Mouse (Mus musculus) limb, embryonic 10.5 days (tissue): Measurements from ENCODE around the gene Twf2. TPM values are rescaled to one million over a fixed set of nuclear protein-coding genes. Genes with fewer than 3 reads are reported as not detected.

ENCODE experiments used
- DNase-seq: peaks from one replicate; pipeline ENCODE4 v3.0.0-alpha.2; 2017; ENCODE audit warnings: low spot score
- H3K27ac ChIP-seq: fragments of 300-500 bp; sonication (generic); 2 replicates; pipeline ENCODE4 v1.5.1; 2016; ENCODE audit warnings: mild to moderate bottlenecking
- H3K27me3 ChIP-seq: fragments of 300-500 bp; sonication (generic); 2 replicates; pipeline ENCODE4 v1.6.1; 2016; ENCODE audit warnings: low read depth, mild to moderate bottlenecking; ENCODE audit not compliant: poor library complexity, severe bottlenecking
- H3K36me3 ChIP-seq: fragments of 300-500 bp; sonication (generic); 2 replicates; pipeline ENCODE4 v1.6.1; 2016; ENCODE audit warnings: mild to moderate bottlenecking, moderate library complexity
- H3K4me1 ChIP-seq: fragments of 300-500 bp; sonication (generic); 2 replicates; pipeline ENCODE4 v1.6.1; 2016
- H3K4me3 ChIP-seq: fragments of 300-500 bp; sonication (generic); 2 replicates; pipeline ENCODE4 v1.5.1; 2016; ENCODE audit warnings: mild to moderate bottlenecking, moderate library complexity
- H3K9me3 ChIP-seq: fragments of 300-500 bp; sonication (generic); replicated peaks from 2 replicates; pipeline ENCODE4 v1.6.1; 2016; ENCODE audit warnings: mild to moderate bottlenecking
- WGBS: fragments of 180-500 bp; shearing (Covaris S2); methylation state at CpG from one replicate; pipeline ENCODE4 v1.1.7; 2016; 5-methylcytosine and 5-hydroxymethylcytosine counted together
- polyA plus RNA-seq: library from polyadenylated mRNA; unstranded; fragments of >200 nt; fragmentation: Nextera tagmentation; extraction: Ambion mirVana; gene quantifications from 2 replicates; pipeline ENCODE4 v1.2.1, GENCODE M21; 2016

Twf2 gene
- polyA plus RNA-seq, 1 experiment from 2014 or later = 76.6 TPM

DNA sequence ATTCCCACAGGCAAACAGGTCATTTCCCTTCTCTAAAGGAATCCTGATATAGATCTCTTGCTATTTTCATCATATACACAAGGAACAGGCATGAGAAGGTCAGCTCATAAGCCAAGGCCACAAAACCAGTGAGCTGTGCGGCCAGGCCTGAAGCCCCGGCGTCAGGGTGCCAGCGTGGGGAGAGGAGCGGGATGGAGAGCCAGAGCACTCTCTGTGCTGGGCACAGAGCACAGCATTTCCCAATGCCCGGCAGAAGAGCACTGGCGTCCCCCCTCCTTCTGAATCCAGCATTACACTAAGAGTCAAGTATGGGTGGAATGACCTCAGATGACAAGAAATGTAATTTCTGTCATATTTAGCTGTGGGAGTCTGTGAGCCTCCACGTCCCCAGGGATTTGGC is 34.5 kb downstream of the Twf2 start:
- Histone ChIP-seq H3K4me1 (peaks cover under 1% of the 10 kb centered on the region; the same call in 1 of the 2 replicates), H3K27me3 (no peaks in the 10 kb centered on the region), H3K36me3 (peaks cover 100% of the 10 kb centered on the region), H3K27ac (no peak overlapping the region), H3K4me3 (no peak overlapping the region), H3K9me3 (no peaks in the 10 kb centered on the region)
- DNase-seq = no peak
- WGBS = 88% methylated on average over 8 of the region's 8 CpGs

DNA sequence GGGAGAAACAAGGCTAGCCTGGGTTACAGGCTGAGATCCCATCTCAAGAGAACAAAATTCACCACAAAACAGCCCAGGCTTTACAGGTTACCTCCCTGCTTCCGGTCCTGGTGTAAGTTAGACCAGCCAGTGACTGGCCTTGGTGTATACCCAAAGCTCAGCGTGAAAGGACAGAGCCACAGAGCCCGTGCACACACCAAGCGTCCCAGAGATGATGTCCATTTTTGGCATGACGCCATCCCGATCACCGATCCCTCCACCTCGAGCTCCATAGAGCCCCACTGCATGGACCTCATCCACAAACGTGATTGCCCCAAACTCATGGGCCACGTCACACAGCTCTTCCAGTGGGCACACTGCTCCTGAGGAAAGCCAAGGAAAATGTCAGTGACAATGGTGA is 35.0 kb downstream of the Twf2 start:
- H3K27me3 ChIP-seq = no peaks in the 10 kb centered on the region
- H3K36me3 ChIP-seq = peaks cover 100% of the 10 kb centered on the region
- H3K27ac ChIP-seq = no peak overlapping the region
- no peaks in the 10 kb centered on the region for H3K9me3 ChIP-seq
- 93% methylated on average over 10 of the region's 10 CpGs for WGBS
- DNase-seq = no peak
- peaks cover 6% of the 10 kb centered on the region for H3K4me1 ChIP-seq
- no peak overlapping the region for H3K4me3 ChIP-seq

- 92% methylated on average over 10 of the region's 10 CpGs for WGBS
- no peak overlapping the region for H3K4me3 ChIP-seq
- peaks cover 19% of the 10 kb centered on the region for H3K4me1 ChIP-seq
- H3K36me3 ChIP-seq = peaks cover 77% of the 10 kb centered on the region
- DNase-seq = no peak
- H3K27ac ChIP-seq = no peak overlapping the region
- no peaks in the 10 kb centered on the region for H3K9me3 ChIP-seq
- H3K27me3 ChIP-seq = no peaks in the 10 kb centered on the region
Measured at GRCm38 (mm10) chr9:106241541-106242164, 38.7 kb downstream of the Twf2 start.

GRCm38 (mm10) chr9:106242813-106243488 is 40.0 kb downstream of the Twf2 start:
- 62% methylated on average over 19 of the region's 19 CpGs for WGBS
- H3K27ac ChIP-seq = peak overlapping the region; percentile 76
- no peak overlapping the region for H3K4me3 ChIP-seq
- DNase-seq = peak; percentile 46
- H3K4me1 ChIP-seq = peaks cover 29% of the 10 kb centered on the region
- H3K27me3 ChIP-seq = no peaks in the 10 kb centered on the region
- peaks cover 64% of the 10 kb centered on the region for H3K36me3 ChIP-seq
- H3K9me3 ChIP-seq = no peaks in the 10 kb centered on the region

DNA sequence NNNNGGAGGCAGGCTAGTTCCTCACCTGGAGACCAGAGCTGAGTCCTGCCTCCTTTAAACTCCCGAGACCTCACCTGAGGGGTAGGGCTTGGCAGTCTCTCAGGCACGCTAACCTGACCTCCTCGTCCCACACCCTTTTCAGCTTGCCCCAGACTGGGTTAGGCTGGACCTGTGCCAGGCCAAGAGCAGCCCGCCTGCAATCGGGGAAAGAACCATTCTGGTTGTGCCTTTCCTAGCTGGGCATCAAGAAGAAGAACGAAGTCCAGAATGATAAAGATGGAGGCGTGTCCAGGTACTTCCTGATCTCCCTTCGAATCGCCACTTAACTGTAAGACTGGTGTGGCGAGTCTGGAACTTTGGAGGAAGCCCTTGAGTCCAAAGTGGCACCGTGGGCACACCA is 46.6 kb downstream of the Twf2 start:
- WGBS = 94% methylated on average over 11 of the region's 11 CpGs
- Histone ChIP-seq H3K4me3 (no peak overlapping the region), H3K27ac (no peak overlapping the region), H3K36me3 (peaks cover 11% of the 10 kb centered on the region; the same call in 1 of the 2 replicates), H3K9me3 (no peaks in the 10 kb centered on the region), H3K4me1 (peaks cover 37% of the 10 kb centered on the region), H3K27me3 (no peaks in the 10 kb centered on the region)
- DNase-seq = no peak

- Histone ChIP-seq H3K9me3 (no peaks in the 10 kb centered on the region), H3K4me1 (peaks cover 37% of the 10 kb centered on the region), H3K27me3 (no peaks in the 10 kb centered on the region), H3K27ac (no peak overlapping the region), H3K4me3 (no peak overlapping the region), H3K36me3 (peaks cover 6% of the 10 kb centered on the region; the same call in 1 of the 2 replicates)
- no peak for DNase-seq
- WGBS = 65% methylated on average over 4 of the region's 4 CpGs
Measured at GRCm38 (mm10) chr9:106250245-106250644, 47.3 kb downstream of the Twf2 start.

GRCm38 (mm10) chr9:106251066-106251465 is 48.2 kb downstream of the Twf2 start:
- Histone ChIP-seq H3K36me3 (0 out of 2 replicates have a peak, but pooled peaks cover 4% of the 10 kb centered on the region), H3K4me1 (peaks cover 36% of the 10 kb centered on the region), H3K27me3 (no peaks in the 10 kb centered on the region), H3K4me3 (no peak overlapping the region), H3K9me3 (no peaks in the 10 kb centered on the region), H3K27ac (no peak overlapping the region)
- 77% methylated on average over 8 of the region's 8 CpGs for WGBS
- DNase-seq = no peak

GRCm38 (mm10) chr9:106254001-106254400 is 51.1 kb downstream of the Twf2 start:
- no peak overlapping the region for H3K4me3 ChIP-seq
- no peaks in the 10 kb centered on the region for H3K27me3 ChIP-seq
- DNase-seq = no peak
- H3K9me3 ChIP-seq = no peaks in the 10 kb centered on the region
- H3K4me1 ChIP-seq = peaks cover 16% of the 10 kb centered on the region; the same call in 1 of the 2 replicates
- H3K36me3 ChIP-seq = no peaks in the 10 kb centered on the region
- H3K27ac ChIP-seq = no peak overlapping the region
- 94% methylated on average over 2 of the region's 2 CpGs for WGBS

GRCm38 (mm10) chr9:106258412-106258811 is 55.5 kb downstream of the Twf2 start:
- WGBS = 89% methylated on average over 4 of the region's 4 CpGs
- DNase-seq = no peak
- Histone ChIP-seq H3K27ac (no peak overlapping the region), H3K27me3 (no peaks in the 10 kb centered on the region), H3K4me3 (no peak overlapping the region), H3K36me3 (no peaks in the 10 kb centered on the region), H3K9me3 (no peaks in the 10 kb centered on the region), H3K4me1 (peaks cover 8% of the 10 kb centered on the region; the same call in 1 of the 2 replicates)

GRCm38 (mm10) chr9:106258990-106259389 is 56.1 kb downstream of the Twf2 start:
- no peaks in the 10 kb centered on the region for H3K9me3 ChIP-seq
- no peak for DNase-seq
- 75% methylated on average over 5 of the region's 5 CpGs for WGBS
- H3K4me1 ChIP-seq = peaks cover 6% of the 10 kb centered on the region; the same call in 1 of the 2 replicates
- H3K36me3 ChIP-seq = no peaks in the 10 kb centered on the region
- no peak overlapping the region for H3K4me3 ChIP-seq
- no peak overlapping the region for H3K27ac ChIP-seq
- no peaks in the 10 kb centered on the region for H3K27me3 ChIP-seq

DNA sequence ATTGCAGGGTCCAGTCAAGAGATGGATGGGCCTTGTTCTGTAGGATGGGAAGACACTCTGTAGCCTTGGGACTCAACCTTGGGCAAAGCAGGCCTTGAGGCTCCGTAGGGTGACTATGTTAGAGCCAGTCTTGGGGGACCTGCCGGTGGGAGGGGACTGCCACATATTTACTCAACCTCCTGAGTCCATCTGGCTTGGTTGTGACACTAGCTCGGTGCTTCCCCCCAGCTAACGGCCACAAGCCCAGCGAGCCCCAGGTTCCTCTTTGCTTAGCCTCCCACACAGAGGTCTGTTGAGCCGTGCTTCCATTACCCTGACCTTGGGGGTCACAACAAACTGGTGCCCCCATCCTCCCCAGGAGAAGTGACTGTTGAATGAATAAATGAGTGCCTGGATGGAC is 58.1 kb downstream of the Twf2 start:
- no peak for DNase-seq
- no peaks in the 10 kb centered on the region for H3K27me3 ChIP-seq
- WGBS = 91% methylated on average over 6 of the region's 6 CpGs
- H3K9me3 ChIP-seq = no peaks in the 10 kb centered on the region
- H3K27ac ChIP-seq = no peak overlapping the region
- 0 out of 2 replicates have a peak, but pooled peaks cover 10% of the 10 kb centered on the region for H3K4me1 ChIP-seq
- no peak overlapping the region for H3K4me3 ChIP-seq
- no peaks in the 10 kb centered on the region for H3K36me3 ChIP-seq

- Histone ChIP-seq H3K9me3 (no peaks in the 10 kb centered on the region), H3K27me3 (no peaks in the 10 kb centered on the region), H3K36me3 (no peaks in the 10 kb centered on the region), H3K27ac (no peak overlapping the region), H3K4me3 (no peak overlapping the region), H3K4me1 (0 out of 2 replicates have a peak, but pooled peaks cover 10% of the 10 kb centered on the region)
- no peak for DNase-seq
- WGBS = 84% methylated on average over 3 of the region's 3 CpGs
Measured at GRCm38 (mm10) chr9:106261491-106261890, 58.6 kb downstream of the Twf2 start.

DNA sequence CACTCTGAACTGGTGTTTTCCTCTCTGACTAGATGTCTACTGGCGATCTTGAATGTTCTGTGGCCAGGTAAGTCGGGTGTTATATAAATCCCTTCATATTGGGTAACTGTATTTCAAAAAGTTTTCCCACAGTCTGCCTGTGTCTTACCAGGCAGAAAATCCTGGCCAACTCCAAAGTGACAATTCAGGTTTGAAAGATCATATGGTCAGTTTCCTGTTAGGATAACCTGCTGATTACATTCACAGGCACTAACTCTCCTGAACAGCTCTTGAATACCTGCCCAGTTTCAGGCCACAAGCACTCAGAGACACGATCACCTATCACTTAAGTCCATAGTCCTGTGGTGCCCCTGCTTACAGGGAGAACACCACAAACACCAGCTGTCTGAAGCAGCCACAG is 59.2 kb downstream of the Twf2 start:
- no peak overlapping the region for H3K27ac ChIP-seq
- H3K9me3 ChIP-seq = no peaks in the 10 kb centered on the region
- no peaks in the 10 kb centered on the region for H3K36me3 ChIP-seq
- H3K4me3 ChIP-seq = no peak overlapping the region
- DNase-seq = no peak
- H3K27me3 ChIP-seq = no peaks in the 10 kb centered on the region
- H3K4me1 ChIP-seq = 0 out of 2 replicates have a peak, but pooled peaks cover 10% of the 10 kb centered on the region
- 87% methylated on average over 3 of the region's 3 CpGs for WGBS
